Mouse (Mus musculus) mouse trophoblast stem cell (cell line): ENCODE results near the gene Patl2.
"Not testable (repeated sequence)": the region's sequence is repeated elsewhere in the genome, so short reads cannot be mapped to it uniquely, and the experiment has no call there.

ENCODE experiments used
- in situ Hi-C, 2 experiments: fragments of 300-500 bp; cut with MseI, MboI; formaldehyde crosslinking; loops; 2 replicates in 1 of 2; 3 replicates in 1 of 2; pipeline ENCODE4 v1.15.1; 2025

Gene Patl2

GRCm38 (mm10) chr2:122146687-122147086 lies 39.3 kb downstream of the Patl2 start:
- in situ Hi-C loops: no loop called here

GRCm38 (mm10) chr2:122145756-122146155 lies 40.2 kb downstream of the Patl2 start:
- in situ Hi-C loops: no loop called here

GRCm38 (mm10) chr2:122143111-122143510 lies 42.9 kb downstream of the Patl2 start:
- in situ Hi-C loops: no loop called here

- in situ Hi-C loops: no loop called here
These were observed 44.5 kb downstream of the Patl2 start for GRCm38 (mm10) chr2:122141332-122141967.

GRCm38 (mm10) chr2:122140815-122141214 lies 45.2 kb downstream of the Patl2 start:
- in situ Hi-C loops: no loop called here

- in situ Hi-C loops: no loop called here
These were observed 48.0 kb downstream of the Patl2 start for GRCm38 (mm10) chr2:122137839-122138465.

- in situ Hi-C loops: no loop called here
These were observed 53.4 kb downstream of the Patl2 start for GRCm38 (mm10) chr2:122132618-122133017.

GRCm38 (mm10) chr2:122132078-122132477 lies 53.9 kb downstream of the Patl2 start:
- in situ Hi-C loops: no loop called here

- in situ Hi-C loops: no loop called here
These were observed 58.4 kb downstream of the Patl2 start for GRCm38 (mm10) chr2:122127635-122128034.

GRCm38 (mm10) chr2:122126765-122127347 lies 59.1 kb downstream of the Patl2 start:
- in situ Hi-C loops: no loop called here

- in situ Hi-C loops: no loop called here
These were observed 60.1 kb downstream of the Patl2 start for GRCm38 (mm10) chr2:122125680-122126572.

- in situ Hi-C loops: no loop called here
These were observed 67.7 kb downstream of the Patl2 start, which contains the start of gene Spg11 for GRCm38 (mm10) chr2:122117961-122118958. Gene Spg11 (minus strand): TSS chr2:122118386.

- in situ Hi-C loops: no loop called here
These were observed 69.1 kb downstream of the Patl2 start for GRCm38 (mm10) chr2:122116888-122117287.

GRCm38 (mm10) chr2:122109714-122110113 lies 76.3 kb downstream of the Patl2 start:
- in situ Hi-C loops: no loop called here

GRCm38 (mm10) chr2:122108101-122108500 lies 77.9 kb downstream of the Patl2 start:
- in situ Hi-C loops: no loop called here

- in situ Hi-C loops: no loop called here
These were observed 83.9 kb downstream of the Patl2 start for GRCm38 (mm10) chr2:122102070-122102469.

GRCm38 (mm10) chr2:122097686-122098085 lies 88.3 kb downstream of the Patl2 start:
- in situ Hi-C loops: not testable (repeated sequence)

- in situ Hi-C loops: no loop called here
These were observed 92.1 kb downstream of the Patl2 start for GRCm38 (mm10) chr2:122093844-122094243.

- in situ Hi-C loops: no loop called here
These were observed 99.5 kb downstream of the Patl2 start for GRCm38 (mm10) chr2:122086446-122086845.

GRCm38 (mm10) chr2:122081728-122082456 lies 104.1 kb downstream of the Patl2 start:
- in situ Hi-C loops: no loop called here
